Mouse (Mus musculus): ENCODE data around the gene Tet2.

GRCm38 (mm10) chr3:133514290-133514689, 30.6 kb downstream of the Tet2 start:
- TF ChIP-seq EP300 (optimal IDR thresholded peaks at IDR 0.05), result no peak
- no peak for TF ChIP-seq CTCF (IDR thresholded peaks at IDR 0.05; ENCODE audit: low read depth)

Measured in stomach, postnatal 0 days (tissue).